Mouse (Mus musculus): ENCODE measurements at regions not wholly inside any gene's neighbourhood (a gene's known extent, or its start where the extent isn't known, plus 50 kb on each side); places are given as distances from the start of the nearest gene placed in this dataset.

- peak; percentile 22 to 25 for DNase-seq
Observed at GRCm38 (mm10) chr13:91370441-91370840, 89.6 kb upstream of the Ssbp2 start.

- peak; percentile 91 to 93 for DNase-seq
Observed at GRCm38 (mm10) chr13:91370886-91371595, 89.0 kb upstream of the Ssbp2 start.

- DNase-seq, result no peak
Observed at GRCm38 (mm10) chr13:91371596-91371987, 88.5 kb upstream of the Ssbp2 start.

- peak; percentile 30 to 59 for DNase-seq
Observed at GRCm38 (mm10) chr13:91372130-91372875, 87.8 kb upstream of the Ssbp2 start.

- DNase-seq, result peak in 1 of 2 experiments; percentile 26
Observed at GRCm38 (mm10) chr13:91374141-91374540, 85.9 kb upstream of the Ssbp2 start.

GRCm38 (mm10) chr13:91376556-91376955 lies 83.5 kb upstream of the Ssbp2 start:
- DNase-seq, result no peak

GRCm38 (mm10) chr13:91377428-91377827 lies 82.7 kb upstream of the Ssbp2 start:
- DNase-seq, result no peak

- DNase-seq, result no peak
Observed at GRCm38 (mm10) chr13:91377972-91378371, 82.1 kb upstream of the Ssbp2 start.

GRCm38 (mm10) chr13:91385393-91385792 lies 74.7 kb upstream of the Ssbp2 start:
- no peak for DNase-seq

- no peak for DNase-seq
Observed at GRCm38 (mm10) chr13:91387913-91388312, 72.2 kb upstream of the Ssbp2 start.

GRCm38 (mm10) chr13:91403632-91404031 lies 56.5 kb upstream of the Ssbp2 start:
- DNase-seq, result no peak

- DNase-seq, result no peak
Observed at GRCm38 (mm10) chr13:91405027-91405426, 55.1 kb upstream of the Ssbp2 start.

- no peak for DNase-seq
Observed at GRCm38 (mm10) chr13:91410116-91410515, 50.0 kb upstream of the Ssbp2 start.
